In the genomic region with DNA sequence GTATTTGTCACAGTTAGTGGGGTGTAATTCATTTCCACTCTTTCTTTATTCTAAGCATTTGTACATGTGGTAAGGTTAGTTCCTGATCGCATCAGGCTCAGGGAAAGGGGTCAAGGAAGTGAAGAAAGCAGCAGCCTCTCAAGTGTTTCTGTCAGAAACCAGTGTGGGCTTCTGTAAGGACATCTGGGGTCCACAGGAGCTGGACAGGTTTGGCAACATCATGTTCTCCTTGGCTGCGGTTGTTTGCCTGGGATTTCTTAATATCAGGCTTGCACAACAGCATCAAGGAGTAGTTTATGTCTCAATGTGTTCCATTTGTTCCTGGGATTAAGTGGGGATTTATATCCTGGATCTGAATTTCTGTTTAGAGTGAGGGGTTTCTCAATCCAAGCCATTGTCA, we compare ENCODE assay signal across 25 mouse cellular contexts. TPM values are rescaled to one million over a fixed set of nuclear protein-coding genes. Genes with fewer than 3 reads are reported as not detected.
DNase-seq lines count a peak whose midpoint lies in the region; ATAC-seq and TF ChIP-seq lines count a peak whose summit lies in the region.
"Had no signal": no experiment of that assay in that cellular context is flagged by ENCODE, and none has a peak within 500 bp of the region (broad histone marks: within the 10 kb centered on the region; RNA-seq: fewer than 3 reads in every experiment).

No protein-coding gene starts in this region.

- DNase-seq in adrenal gland, adult 2 months = peak; percentile 28
- no peak for DNase-seq in adrenal gland, postnatal 25 days
- DNase-seq in lung, adult 18-20 months = peak; percentile 23 to 50
- no peak for DNase-seq in lung, adult 2 months
- DNase-seq in thymus, postnatal 14 days = no peak
- no peak for DNase-seq in thymus, adult 18-20 months
- DNase-seq: adrenal gland, postnatal 36 days; cerebellum, adult 2 months; cerebellum, postnatal 14 days; gastrocnemius, postnatal 10 days; heart, postnatal 14 days; kidney, adult 2 months; kidney, postnatal 36 days; left cerebral cortex, postnatal 4 days; liver had no signal

- H3K4me3 ChIP-seq in lung, adult 2 months (replicated peaks; ENCODE audit: extremely low read depth, low read depth, low read length) = no peak overlapping the region
- H3K4me3 ChIP-seq: erythroblast, embryonic 14.5 days; forebrain, embryonic 13.5 days; layer of hippocampus, adult 2 months; lung, embryonic 15.5 days; megakaryocyte, embryonic 14.5 days; midbrain, embryonic 12.5 days; myocyte; neural tube, embryonic 12.5 days had no signal

- ATAC-seq in megakaryocyte, adult 5-6 weeks (ENCODE audit: poor library complexity, severe bottlenecking) = peak; percentile 51
- ATAC-seq: forebrain, embryonic 13.5 days; hindbrain, embryonic 16.5 days had no signal

- TF ChIP-seq POLR2A in lung, adult 2 months (IDR thresholded peaks at IDR 0.05; ENCODE audit: borderline replicate concordance, extremely low read depth, low read depth, low read length) = no peak

- H3K4me1 ChIP-seq in lung, adult 2 months (ENCODE audit: control insufficient read depth, insufficient read depth, low read length) = no peaks in the 10 kb centered on the region
- H3K4me1 ChIP-seq: forebrain, embryonic 13.5 days; megakaryocyte, embryonic 14.5 days had no signal

- WGBS in lung, adult 2 months = 54% methylated on average over 2 of the region's 2 CpGs

- no peak for TF ChIP-seq CTCF in lung, adult 2 months (IDR thresholded peaks at IDR 0.05; ENCODE audit: insufficient read depth, low read length)

RNA-seq across cellular contexts. Expression of a gene that starts 12.3 kb away (rescaled TPM):
- 10 to 100 TPM; 62.4 to 65.5 TPM for total RNA-seq in adrenal gland, adult 2 months (2021)
- 20.1 and 24.3 TPM in 2 replicates for polyA plus RNA-seq in adrenal gland, adult 2 months (2012; rRNA removed)
- 60.4 and 87.3 TPM in 2 replicates for total RNA-seq in adrenal gland, postnatal 25 days (2021)
- polyA plus RNA-seq in lung, adult 2 months (2012; rRNA removed) = 18.5 and 25.3 TPM in 2 replicates
- total RNA-seq in megakaryocyte, adult 5-6 weeks (2015) = 19.0 and 21.4 TPM in 2 replicates
- 37.2 and 38.8 TPM in 2 replicates for total RNA-seq in megakaryocyte, adult 5-6 weeks (2017)

Comparison
In these comparisons a context has a peak if more than half of its experiments do, and no peak if none do; other contexts are left out.
1. DNase-seq: peak in adrenal gland, adult 2 months (single experiment) and lung, adult 18-20 months (2 of 2); none in adrenal gland, postnatal 25 days (single experiment), lung, adult 2 months (single experiment), thymus, postnatal 14 days (single experiment) and thymus, adult 18-20 months (0 of 2).